Mouse (Mus musculus) limb, embryonic 12.5 days (tissue): Measurements from ENCODE around the gene P2rx1. TPM values are rescaled to one million over a fixed set of nuclear protein-coding genes. Genes with fewer than 3 reads are reported as not detected.

Source experiments
- ATAC-seq: fragments of 200-750 bp; cut with Nextera tagmentation; 2 replicates; pipeline ENCODE4 v1.8.0; 2017; ENCODE audit warnings: low read depth, moderate TSS enrichment; ENCODE audit not compliant: insufficient number of reproducible peaks, insufficient read depth, low FRiP score, low TSS enrichment
- H3K27ac ChIP-seq: fragments of 300-500 bp; sonication (generic); 2 replicates; pipeline ENCODE4 v1.5.1; 2016; ENCODE audit warnings: mild to moderate bottlenecking, moderate library complexity
- H3K27me3 ChIP-seq: fragments of 300-500 bp; sonication (generic); 2 replicates; pipeline ENCODE4 v1.6.1; 2016; ENCODE audit warnings: mild to moderate bottlenecking, moderate library complexity
- H3K36me3 ChIP-seq: fragments of 300-500 bp; sonication (generic); 2 replicates; pipeline ENCODE4 v1.6.1; 2016; ENCODE audit warnings: mild to moderate bottlenecking, moderate library complexity
- H3K4me1 ChIP-seq: fragments of 300-500 bp; sonication (generic); replicated peaks from 2 replicates; pipeline ENCODE4 v1.6.1; 2016
- H3K4me2 ChIP-seq: fragments of 300-500 bp; sonication (generic); 2 replicates; pipeline ENCODE4 v1.6.1; 2016; ENCODE audit warnings: mild to moderate bottlenecking, moderate library complexity
- H3K4me3 ChIP-seq: fragments of 300-500 bp; sonication (generic); replicated peaks from 2 replicates; pipeline ENCODE4 v1.5.1; 2016; ENCODE audit warnings: mild to moderate bottlenecking
- H3K9ac ChIP-seq: fragments of 300-500 bp; sonication (generic); replicated peaks from 2 replicates; pipeline ENCODE4 v1.6.1; 2016; ENCODE audit warnings: mild to moderate bottlenecking, moderate library complexity
- H3K9me3 ChIP-seq: fragments of 300-500 bp; sonication (generic); 2 replicates; pipeline ENCODE4 v1.6.1; 2016; ENCODE audit warnings: mild to moderate bottlenecking, moderate library complexity
- whole genome bisulfite sequencing: fragments of 180-500 bp; shearing (Covaris S2); methylation state at CpG from one replicate; pipeline ENCODE4 v1.1.7; 2016; 5-methylcytosine and 5-hydroxymethylcytosine counted together
- polyA plus RNA-seq: library from polyadenylated mRNA; unstranded; fragments of >200 nt; fragmentation: Nextera tagmentation; extraction: Ambion mirVana; gene quantifications from 2 replicates; pipeline ENCODE4 v1.2.1, GENCODE M21; 2016

The P2rx1 gene
- polyA plus RNA-seq, 1 experiment from 2014 or later, result 1.0 TPM

- H3K27me3 ChIP-seq, result peaks cover 35% of the 10 kb centered on the region
- WGBS, result 50% methylated on average over 13 of the region's 13 CpGs
- no peak overlapping the region for H3K4me3 ChIP-seq
- no peak overlapping the region for H3K9ac ChIP-seq
- H3K4me2 ChIP-seq, result no peak overlapping the region
- no peak overlapping the region for H3K27ac ChIP-seq
- no peaks in the 10 kb centered on the region for H3K4me1 ChIP-seq
- H3K9me3 ChIP-seq, result no peaks in the 10 kb centered on the region
- H3K36me3 ChIP-seq, result no peaks in the 10 kb centered on the region
- no peak for ATAC-seq
These were observed 10.8 kb downstream of the P2rx1 start for GRCm38 (mm10) chr11:73009531-73010274.

- ATAC-seq, result no peak
- WGBS, result 77% methylated on average over 5 of the region's 5 CpGs
These were observed 15.1 kb downstream of the P2rx1 start for GRCm38 (mm10) chr11:73013981-73014380.

GRCm38 (mm10) chr11:73014831-73015344 lies 16.0 kb downstream of the P2rx1 start:
- Histone ChIP-seq H3K36me3 (no peaks in the 10 kb centered on the region), H3K4me1 (peaks cover 7% of the 10 kb centered on the region), H3K27me3 (peaks cover 35% of the 10 kb centered on the region), H3K4me3 (no peak overlapping the region), H3K9me3 (no peaks in the 10 kb centered on the region), H3K4me2 (no peak overlapping the region), H3K27ac (no peak overlapping the region), H3K9ac (no peak overlapping the region)
- no peak for ATAC-seq
- WGBS, result 87% methylated on average over 4 of the region's 4 CpGs

More at GRCm38 (mm10) chr11:73013981-73014380, 15.1 kb downstream of the P2rx1 start:
- Histone ChIP-seq H3K27ac (no peak overlapping the region), H3K9me3 (no peaks in the 10 kb centered on the region), H3K27me3 (peaks cover 35% of the 10 kb centered on the region), H3K36me3 (no peaks in the 10 kb centered on the region), H3K4me2 (no peak overlapping the region), H3K9ac (no peak overlapping the region), H3K4me3 (no peak overlapping the region), H3K4me1 (no peaks in the 10 kb centered on the region)

- no peak overlapping the region for H3K9ac ChIP-seq
- H3K4me1 ChIP-seq, result peaks cover 8% of the 10 kb centered on the region
- H3K27ac ChIP-seq, result no peak overlapping the region
- H3K4me3 ChIP-seq, result no peak overlapping the region
- no peaks in the 10 kb centered on the region for H3K36me3 ChIP-seq
- no peak for ATAC-seq
- H3K27me3 ChIP-seq, result peaks cover 35% of the 10 kb centered on the region
- WGBS, result 72% methylated on average over 5 of the region's 5 CpGs
- no peaks in the 10 kb centered on the region for H3K9me3 ChIP-seq
- no peak overlapping the region for H3K4me2 ChIP-seq
These were observed 16.6 kb downstream of the P2rx1 start for GRCm38 (mm10) chr11:73015391-73016102.

- Histone ChIP-seq H3K9ac (no peak overlapping the region), H3K4me1 (peaks cover 8% of the 10 kb centered on the region), H3K9me3 (no peaks in the 10 kb centered on the region), H3K27me3 (peaks cover 37% of the 10 kb centered on the region), H3K36me3 (no peaks in the 10 kb centered on the region), H3K4me2 (no peak overlapping the region), H3K27ac (no peak overlapping the region), H3K4me3 (no peak overlapping the region)
- ATAC-seq, result no peak
- 73% methylated on average over 6 of the region's 6 CpGs for WGBS
These were observed 17.2 kb downstream of the P2rx1 start for GRCm38 (mm10) chr11:73016103-73016420.

- H3K27ac ChIP-seq, result no peak within 1 kb of the TSS
- no peaks in the 10 kb centered on the region for H3K36me3 ChIP-seq
- H3K4me3 ChIP-seq, result peak within 1 kb of the TSS; percentile 67
- peak; percentile 94 for ATAC-seq
- peaks cover 18% of the 10 kb centered on the region for H3K4me1 ChIP-seq
- peak within 1 kb of the TSS; percentile 98 for H3K4me2 ChIP-seq
- H3K9me3 ChIP-seq, result no peaks in the 10 kb centered on the region
- H3K9ac ChIP-seq, result peak within 1 kb of the TSS; percentile 69
- 1% methylated on average over 57 of the region's 57 CpGs for WGBS
- H3K27me3 ChIP-seq, result peaks cover 55% of the 10 kb centered on the region
These were observed 19.7 kb downstream of the P2rx1 start, which contains the start of gene Camkk1 for GRCm38 (mm10) chr11:73018471-73019146. TSS of gene Camkk1 (plus strand) at chr11:73019008.

GRCm38 (mm10) chr11:73019147-73019795 lies 20.4 kb downstream of the P2rx1 start:
- peaks cover 52% of the 10 kb centered on the region for H3K27me3 ChIP-seq
- under 1% methylated on average over 46 of the region's 46 CpGs for WGBS
- peaks cover 25% of the 10 kb centered on the region for H3K4me1 ChIP-seq
- peak; percentile 69 for ATAC-seq
- peak overlapping the region; percentile 69 for H3K9ac ChIP-seq
- H3K9me3 ChIP-seq, result no peaks in the 10 kb centered on the region
- peak overlapping the region; percentile 67 for H3K4me3 ChIP-seq
- no peak overlapping the region for H3K27ac ChIP-seq
- no peaks in the 10 kb centered on the region for H3K36me3 ChIP-seq
- peak overlapping the region; percentile 98 for H3K4me2 ChIP-seq

GRCm38 (mm10) chr11:73020953-73021800 lies 22.3 kb downstream of the P2rx1 start:
- no peaks in the 10 kb centered on the region for H3K9me3 ChIP-seq
- no peak overlapping the region for H3K27ac ChIP-seq
- no peak overlapping the region for H3K4me2 ChIP-seq
- 52% methylated on average over 7 of the region's 7 CpGs for WGBS
- H3K9ac ChIP-seq, result no peak overlapping the region
- no peak overlapping the region for H3K4me3 ChIP-seq
- peaks cover 30% of the 10 kb centered on the region for H3K4me1 ChIP-seq
- peaks cover 52% of the 10 kb centered on the region for H3K27me3 ChIP-seq
- no peak for ATAC-seq
- H3K36me3 ChIP-seq, result no peaks in the 10 kb centered on the region

- no peaks in the 10 kb centered on the region for H3K36me3 ChIP-seq
- no peak overlapping the region for H3K27ac ChIP-seq
- no peak overlapping the region for H3K4me2 ChIP-seq
- 46% methylated on average over 9 of the region's 9 CpGs for WGBS
- no peak overlapping the region for H3K9ac ChIP-seq
- H3K4me1 ChIP-seq, result peaks cover 30% of the 10 kb centered on the region
- H3K9me3 ChIP-seq, result no peaks in the 10 kb centered on the region
- H3K4me3 ChIP-seq, result no peak overlapping the region
- H3K27me3 ChIP-seq, result peaks cover 43% of the 10 kb centered on the region
- ATAC-seq, result no peak
These were observed 24.2 kb downstream of the P2rx1 start for GRCm38 (mm10) chr11:73023099-73023498.

GRCm38 (mm10) chr11:73023827-73024226 lies 24.9 kb downstream of the P2rx1 start:
- WGBS, result 87% methylated on average over 4 of the region's 4 CpGs
- peaks cover 30% of the 10 kb centered on the region for H3K4me1 ChIP-seq
- no peak overlapping the region for H3K9ac ChIP-seq
- H3K4me2 ChIP-seq, result no peak overlapping the region
- H3K27ac ChIP-seq, result no peak overlapping the region
- no peak overlapping the region for H3K4me3 ChIP-seq
- peaks cover 38% of the 10 kb centered on the region for H3K27me3 ChIP-seq
- no peaks in the 10 kb centered on the region for H3K9me3 ChIP-seq
- ATAC-seq, result no peak
- H3K36me3 ChIP-seq, result no peaks in the 10 kb centered on the region
